Mouse (Mus musculus) embryo, embryonic 10.5 days (tissue): ENCODE results near the gene Bcl2.

Experiments
- DNase-seq: peaks from one replicate; pipeline ENCODE4 v3.0.0-alpha.2; 2015; ENCODE audit warnings: low spot score

Bcl2 gene

DNA sequence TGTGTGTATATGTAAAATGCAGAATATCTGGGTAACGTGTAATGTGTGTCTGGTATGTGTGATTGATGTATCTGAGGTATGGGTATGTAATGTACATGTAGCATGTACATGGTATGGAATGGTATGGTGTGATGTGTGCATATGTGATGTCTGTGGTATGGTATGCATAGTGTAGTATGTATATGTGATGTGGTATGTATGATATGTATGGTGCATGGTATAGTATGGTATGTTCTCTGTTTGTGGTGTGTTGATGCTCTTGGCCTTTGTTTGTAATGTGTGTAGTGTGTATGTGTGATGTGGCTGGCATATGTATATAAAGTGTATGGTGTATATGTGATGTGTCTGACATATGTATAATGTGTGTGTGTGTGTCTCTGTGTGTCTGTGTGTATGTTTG lies 206.5 kb downstream of the Bcl2 start:
- DNase-seq: no peak

DNA sequence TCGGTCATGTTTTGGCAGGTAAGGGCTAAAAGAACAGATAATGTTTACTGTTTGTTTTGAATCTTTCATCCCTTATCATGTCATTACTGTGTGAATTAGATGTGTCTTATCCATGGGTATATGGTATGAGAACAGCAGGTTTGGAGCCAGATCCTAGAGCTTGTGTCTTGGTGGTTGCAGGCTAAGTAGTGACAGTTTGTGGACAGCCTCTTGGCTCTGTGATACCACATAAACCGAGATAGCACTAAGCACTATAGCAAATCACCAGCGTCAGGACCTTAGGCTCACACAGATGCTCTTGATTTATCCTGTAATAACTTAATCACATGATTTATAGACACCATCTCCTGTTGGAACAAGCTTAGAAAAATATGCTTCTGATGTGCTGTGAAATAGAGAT lies 210.2 kb downstream of the Bcl2 start:
- no peak for DNase-seq

DNA sequence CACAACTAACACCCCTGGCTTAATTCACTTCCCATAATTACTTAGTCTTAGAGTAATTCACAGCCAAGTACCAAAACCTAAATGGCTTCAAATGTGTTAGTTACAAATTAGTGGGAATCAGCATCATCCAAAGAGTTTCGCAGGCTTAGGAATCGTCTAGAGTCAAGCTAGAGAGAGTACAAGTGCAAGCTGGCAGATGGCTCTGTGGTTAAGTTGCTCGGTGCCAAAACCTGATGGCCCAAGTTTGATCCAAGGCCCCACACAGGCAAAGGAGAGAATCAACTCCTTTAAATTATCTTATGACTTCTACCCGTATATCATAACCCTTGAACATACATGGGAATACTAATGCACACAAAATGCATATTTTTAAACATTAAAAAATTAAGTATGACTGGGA lies 210.7 kb downstream of the Bcl2 start:
- no peak for DNase-seq

DNA sequence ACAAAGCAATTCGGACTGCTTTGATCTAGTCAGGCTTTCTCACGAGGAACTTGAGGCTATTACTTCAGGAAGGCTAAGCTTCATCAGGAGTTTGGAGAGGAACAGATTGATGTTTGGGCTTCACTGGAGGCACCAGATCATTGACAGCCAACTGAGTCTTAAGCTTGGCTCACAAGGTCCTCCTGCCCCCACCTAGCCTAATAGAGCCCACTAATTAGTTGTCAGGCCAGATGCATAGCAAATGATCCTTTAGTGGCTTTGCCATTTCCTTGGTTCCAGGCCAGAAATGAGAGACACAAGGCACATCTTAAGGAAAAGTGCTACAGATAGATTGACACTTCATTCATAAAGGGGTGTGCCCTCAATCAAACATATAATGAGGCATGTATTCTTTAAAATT lies 216.1 kb downstream of the Bcl2 start:
- no peak for DNase-seq
